Mouse (Mus musculus): ENCODE data around the gene H2-Q6. TPM values are rescaled to one million over a fixed set of nuclear protein-coding genes. Genes with fewer than 3 reads are reported as not detected.
"Not testable (repeated sequence)": the region's sequence is repeated elsewhere in the genome, so short reads cannot be mapped to it uniquely, and the experiment has no call there.

Gene H2-Q6
- total RNA-seq (2021) = not detected
- long read RNA-seq, experiment 1 = 0 reads
- long read RNA-seq, experiment 2 = 0 reads

- DNase-seq = not testable (repeated sequence)
Observed at GRCm38 (mm10) chr17:35424624-35425416, at the start of gene H2-Q6. TSS of gene H2-Q6 (plus strand) at chr17:35424850.

DNA sequence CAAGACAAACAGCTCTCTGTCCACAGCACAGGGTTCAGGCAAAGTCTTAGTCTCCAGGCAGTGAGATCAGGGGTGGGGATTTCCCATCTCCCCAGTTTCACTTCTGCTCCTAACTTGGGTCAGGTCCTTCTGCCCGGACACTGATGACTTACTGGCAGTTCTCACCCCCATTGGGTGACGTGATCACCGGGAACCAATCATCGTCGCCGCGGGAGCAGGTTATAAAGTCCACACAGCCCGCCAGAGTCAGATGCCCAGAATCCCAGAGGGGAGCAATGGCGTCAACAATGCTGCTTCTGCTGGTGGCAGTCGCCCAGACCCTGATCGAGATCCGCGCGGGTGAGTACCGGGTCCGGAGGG lies 45.3 kb upstream of the H2-Q6 start, which contains the start of gene H2-Q4:
H2-Q4 (plus strand) TSS at position 249 of the 360 bp plus-strand sequence.
- DNase-seq = peak; percentile 84

GRCm38 (mm10) chr17:35379729-35380451 lies 44.8 kb upstream of the H2-Q6 start:
- peak; percentile 21 for DNase-seq

GRCm38 (mm10) chr17:35389796-35390195 lies 34.9 kb upstream of the H2-Q6 start:
- not testable (repeated sequence) for DNase-seq

- not testable (repeated sequence) for DNase-seq
Observed at GRCm38 (mm10) chr17:35392671-35393070, 32.0 kb upstream of the H2-Q6 start.

GRCm38 (mm10) chr17:35393864-35394800 lies 30.5 kb upstream of the H2-Q6 start:
- not testable (repeated sequence) for DNase-seq

GRCm38 (mm10) chr17:35396956-35397355 lies 27.7 kb upstream of the H2-Q6 start:
- DNase-seq = not testable (repeated sequence)

GRCm38 (mm10) chr17:35413057-35413456 lies 11.6 kb upstream of the H2-Q6 start:
- not testable (repeated sequence) for DNase-seq

GRCm38 (mm10) chr17:35415273-35416129 lies 9.1 kb upstream of the H2-Q6 start:
- DNase-seq = not testable (repeated sequence)

- DNase-seq = no peak
Observed at GRCm38 (mm10) chr17:35418772-35419171, 5.9 kb upstream of the H2-Q6 start.

DNA sequence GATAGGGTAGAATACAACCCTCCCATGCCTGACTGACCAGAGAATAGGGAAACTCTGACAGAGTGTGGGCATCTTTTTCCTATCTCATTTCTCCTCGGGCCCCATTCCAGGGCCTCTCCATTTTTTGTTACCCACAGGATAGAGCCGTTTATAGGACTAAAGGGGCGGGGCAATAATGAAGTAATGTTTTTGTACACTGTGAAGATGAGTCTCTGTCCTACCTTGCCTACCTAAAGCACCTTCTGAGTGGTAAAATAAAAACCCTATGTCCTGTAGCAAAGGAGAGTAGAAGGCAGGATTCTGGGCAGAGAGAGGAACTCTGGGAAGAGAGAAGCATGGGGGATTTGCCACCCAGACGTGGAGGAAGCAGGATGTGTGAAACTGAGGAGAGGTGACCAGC lies 5.1 kb upstream of the H2-Q6 start:
- DNase-seq = not testable (repeated sequence)

GRCm38 (mm10) chr17:35420206-35420810 lies 4.3 kb upstream of the H2-Q6 start:
- DNase-seq = not testable (repeated sequence)

- DNase-seq = not testable (repeated sequence)
Observed at GRCm38 (mm10) chr17:35421331-35421730, 3.3 kb upstream of the H2-Q6 start.

DNA sequence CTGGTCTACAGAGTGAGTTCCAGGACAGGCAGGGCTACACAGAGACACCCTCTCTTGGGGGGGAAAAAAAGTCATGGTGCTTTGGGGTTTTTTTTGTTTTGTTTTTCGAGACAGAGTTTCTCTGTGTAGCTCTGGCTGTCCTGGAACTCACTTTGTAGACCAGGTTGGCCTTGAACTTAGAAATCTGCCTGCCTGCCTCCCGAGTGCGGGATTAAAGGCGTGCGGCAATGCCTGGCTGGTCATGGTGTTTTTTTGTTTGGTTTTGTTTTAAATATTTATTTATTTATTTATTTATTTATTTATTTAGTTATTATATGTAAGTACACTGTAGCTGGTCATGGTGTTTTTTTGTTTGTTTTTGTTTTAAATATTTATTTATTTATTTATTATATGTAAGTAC lies 2.3 kb upstream of the H2-Q6 start:
- not testable (repeated sequence) for DNase-seq

DNA sequence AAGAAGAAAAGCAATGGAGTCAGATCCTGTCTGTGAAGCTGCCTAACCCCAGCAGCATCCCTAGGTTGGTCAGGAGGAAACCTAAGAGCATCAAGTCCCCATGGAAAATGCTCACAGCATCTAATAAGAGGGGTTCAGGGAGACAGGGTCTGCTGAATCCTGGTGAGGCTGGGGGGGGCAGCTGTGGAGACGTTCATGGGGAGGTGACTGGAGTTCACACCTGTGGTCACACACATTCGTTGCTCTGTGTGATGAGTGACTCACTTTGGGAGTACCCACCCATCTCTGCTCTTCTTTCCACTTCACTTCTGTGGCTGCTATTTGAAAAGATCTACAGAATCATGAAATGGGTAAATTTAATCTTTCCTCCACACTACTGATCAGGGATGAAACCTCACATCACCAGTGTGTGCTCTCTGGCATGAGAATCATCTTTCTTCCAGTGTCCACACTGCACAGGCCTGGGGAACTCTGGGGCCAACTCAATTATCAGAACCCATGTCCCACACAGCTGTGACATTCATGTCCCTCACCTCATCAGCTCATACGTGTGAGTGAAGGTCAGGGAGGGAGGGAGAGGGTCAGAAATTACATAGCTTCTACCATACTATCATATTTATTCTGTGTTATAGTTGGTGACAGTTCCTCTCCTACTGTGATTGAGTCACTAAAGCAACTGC lies 1.4 kb upstream of the H2-Q6 start:
- DNase-seq = not testable (repeated sequence)

- not testable (repeated sequence) for DNase-seq
Observed at GRCm38 (mm10) chr17:35424106-35424505, 544 bp upstream of the H2-Q6 start.

DNA sequence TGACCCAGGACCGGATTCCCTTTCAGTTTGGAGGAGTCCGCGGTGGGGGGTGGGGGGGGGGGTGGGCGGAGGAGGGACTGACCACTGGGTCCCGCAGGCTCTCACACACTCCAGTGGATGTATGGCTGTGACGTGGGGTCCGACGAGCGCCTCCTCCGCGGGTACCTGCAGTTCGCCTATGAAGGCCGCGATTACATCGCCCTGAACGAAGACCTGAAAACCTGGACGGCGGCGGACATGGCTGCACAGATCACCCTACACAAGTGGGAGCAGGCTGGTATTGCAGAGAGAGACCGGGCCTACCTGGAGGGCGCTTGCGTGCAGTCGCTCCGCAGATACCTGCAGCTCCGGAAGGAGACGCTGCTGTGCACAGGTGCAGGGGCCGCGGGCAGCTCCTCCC lies 824 bp downstream of the H2-Q6 start:
- not testable (repeated sequence) for DNase-seq

GRCm38 (mm10) chr17:35428883-35429282 lies 4.2 kb downstream of the H2-Q6 start:
- not testable (repeated sequence) for DNase-seq

DNA sequence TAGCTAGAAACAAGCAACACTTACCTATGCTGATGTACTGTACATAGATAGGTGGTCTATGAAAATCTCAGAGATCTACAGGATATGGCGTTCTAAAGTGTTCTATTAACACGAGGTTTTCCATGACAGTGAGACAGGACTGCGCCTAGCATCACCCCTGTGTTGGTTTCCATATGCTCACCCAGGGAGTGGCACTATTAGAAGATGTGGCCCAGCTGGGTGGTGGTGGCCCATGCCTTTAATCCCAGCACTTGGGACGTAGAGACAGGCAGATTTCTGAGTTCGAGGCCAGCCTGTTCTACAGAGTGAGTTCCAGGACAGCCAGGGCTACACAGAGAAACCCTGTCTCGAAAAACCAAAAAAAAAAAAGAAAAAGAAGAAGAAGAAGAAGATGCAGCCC lies 6.0 kb downstream of the H2-Q6 start:
- not testable (repeated sequence) for DNase-seq

DNA sequence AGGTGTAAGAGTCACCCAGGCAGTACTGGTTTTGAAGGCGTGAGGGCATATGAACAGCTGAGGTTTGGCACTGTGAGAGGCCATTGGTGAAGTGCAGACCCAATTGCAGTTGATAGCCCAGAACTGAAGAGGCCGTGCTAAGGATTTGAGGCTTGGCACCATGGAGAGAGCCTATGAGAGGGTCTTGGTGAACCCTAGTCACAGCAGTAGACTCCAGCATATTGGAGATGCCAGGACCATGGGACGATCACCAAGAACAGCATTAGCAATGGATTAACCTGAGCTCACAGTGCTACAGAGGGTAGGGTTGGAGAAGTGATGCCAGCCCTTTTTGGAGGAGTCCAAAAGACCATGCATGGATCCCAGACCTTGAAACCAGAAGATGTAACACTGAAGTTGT lies 7.5 kb downstream of the H2-Q6 start:
- not testable (repeated sequence) for DNase-seq
